8 mouse cellular contexts compared by ENCODE assay signal in genomic region chr3:137623581-137624362, GRCm38 (mm10). TPM values are rescaled to one million over a fixed set of nuclear protein-coding genes. Genes with fewer than 3 reads are reported as not detected.
DNase-seq lines count a peak whose midpoint lies in the region; ATAC-seq and TF ChIP-seq lines count a peak whose summit lies in the region.

No protein-coding gene starts in this region.

- H3K27ac ChIP-seq in embryonic facial prominence, embryonic 13.5 days: peak overlapping the region; percentile 68
- no peak overlapping the region for H3K27ac ChIP-seq in heart, embryonic 12.5 days (ENCODE audit: poor library complexity, severe bottlenecking)
- no peak overlapping the region for H3K27ac ChIP-seq in kidney, embryonic 15.5 days
- no peak overlapping the region for H3K27ac ChIP-seq in lung, postnatal 0 days (ENCODE audit: low read length)

- peak overlapping the region; percentile 86 for H3K9ac ChIP-seq in embryonic facial prominence, embryonic 13.5 days
- peak overlapping the region; percentile 69 for H3K9ac ChIP-seq in heart, embryonic 12.5 days
- peak overlapping the region; percentile 58 for H3K9ac ChIP-seq in kidney, embryonic 15.5 days
- H3K9ac ChIP-seq in lung, postnatal 0 days (replicated peaks; ENCODE audit: low read depth): 0 out of 2 replicates have a peak overlapping the region, but pooled peaks have one; percentile 23

- peaks cover 11% of the 10 kb centered on the region; the same call in 1 of the 2 replicates for H3K36me3 ChIP-seq in E14TG2a.4 (ENCODE audit: insufficient read depth, low read length)
- peaks cover 21% of the 10 kb centered on the region for H3K36me3 ChIP-seq in embryonic facial prominence, embryonic 13.5 days
- H3K36me3 ChIP-seq in heart, embryonic 12.5 days: no peaks in the 10 kb centered on the region
- no peaks in the 10 kb centered on the region for H3K36me3 ChIP-seq in kidney, embryonic 15.5 days
- H3K36me3 ChIP-seq in lung, postnatal 0 days (ENCODE audit: insufficient read depth, low read length): no peaks in the 10 kb centered on the region

- peaks cover 26% of the 10 kb centered on the region for H3K4me1 ChIP-seq in E14TG2a.4 (replicated peaks; ENCODE audit: low read depth, low read length)
- peaks cover 11% of the 10 kb centered on the region for H3K4me1 ChIP-seq in embryonic facial prominence, embryonic 13.5 days
- peaks cover 13% of the 10 kb centered on the region for H3K4me1 ChIP-seq in heart, embryonic 12.5 days (replicated peaks)
- peaks cover 11% of the 10 kb centered on the region for H3K4me1 ChIP-seq in kidney, embryonic 15.5 days
- no peaks in the 10 kb centered on the region for H3K4me1 ChIP-seq in lung, postnatal 0 days (ENCODE audit: insufficient read depth, low read depth, low read length)

- TF ChIP-seq EP300 in lung, postnatal 0 days (IDR thresholded peaks at IDR 0.05): no peak

- H3K4me3 ChIP-seq in E14TG2a.4 (replicated peaks; ENCODE audit: low read length): peak overlapping the region; percentile 86
- H3K4me3 ChIP-seq in embryonic facial prominence, embryonic 13.5 days: peak overlapping the region; percentile 69
- H3K4me3 ChIP-seq in heart, embryonic 12.5 days: peak overlapping the region; percentile 60
- H3K4me3 ChIP-seq in kidney, embryonic 15.5 days (replicated peaks): peak overlapping the region; percentile 63
- H3K4me3 ChIP-seq in lung, postnatal 0 days (ENCODE audit: low read depth, low read length): peak overlapping the region; percentile 59

- H3K9me3 ChIP-seq in E14TG2a.4 (ENCODE audit: low read length): no peaks in the 10 kb centered on the region; the same call in 1 of the 2 replicates
- H3K9me3 ChIP-seq in embryonic facial prominence, embryonic 13.5 days: peaks cover 4% of the 10 kb centered on the region; the same call in 1 of the 2 replicates
- H3K9me3 ChIP-seq in heart, embryonic 12.5 days (replicated peaks): 0 out of 2 replicates have a peak, but pooled peaks cover 5% of the 10 kb centered on the region
- H3K9me3 ChIP-seq in kidney, embryonic 15.5 days (replicated peaks): no peaks in the 10 kb centered on the region
- H3K9me3 ChIP-seq in lung, postnatal 0 days (ENCODE audit: low read length): no peaks in the 10 kb centered on the region

- H3K27me3 ChIP-seq in E14TG2a.4 (ENCODE audit: insufficient read depth, low read length): peaks cover 42% of the 10 kb centered on the region
- H3K27me3 ChIP-seq in embryonic facial prominence, embryonic 13.5 days: peaks cover 12% of the 10 kb centered on the region
- no peaks in the 10 kb centered on the region for H3K27me3 ChIP-seq in heart, embryonic 12.5 days (replicated peaks)
- H3K27me3 ChIP-seq in kidney, embryonic 15.5 days: peaks cover 11% of the 10 kb centered on the region; the same call in 1 of the 2 replicates
- H3K27me3 ChIP-seq in lung, postnatal 0 days (replicated peaks; ENCODE audit: insufficient read depth, low read length): no peaks in the 10 kb centered on the region

- WGBS in embryonic facial prominence, embryonic 13.5 days: under 1% methylated on average over 47 of the region's 47 CpGs
- WGBS in heart, embryonic 12.5 days: under 1% methylated on average over 46 of the region's 47 CpGs
- under 1% methylated on average over 47 of the region's 47 CpGs for WGBS in kidney, embryonic 15.5 days
- under 1% methylated on average over 33 of the region's 47 CpGs for WGBS in lung, postnatal 0 days

- ATAC-seq in embryonic facial prominence, embryonic 13.5 days (ENCODE audit: insufficient number of reproducible peaks, insufficient read depth, low FRiP score, low TSS enrichment, low read depth): peak; percentile 95
- ATAC-seq in heart, embryonic 12.5 days (ENCODE audit: insufficient number of reproducible peaks, low FRiP score): peak; percentile 88
- ATAC-seq in kidney, embryonic 15.5 days (replicated peaks; ENCODE audit: low FRiP score): peak; percentile 100
- ATAC-seq in lung, postnatal 0 days: peak; percentile 94
- ATAC-seq in inflammation-experienced regulatory T-cells, adult 6 months: no peak

- H3K4me2 ChIP-seq in embryonic facial prominence, embryonic 13.5 days: peak overlapping the region; percentile 83
- peak overlapping the region; percentile 98 for H3K4me2 ChIP-seq in heart, embryonic 12.5 days
- peak overlapping the region; percentile 93 for H3K4me2 ChIP-seq in kidney, embryonic 15.5 days
- peak overlapping the region; percentile 88 for H3K4me2 ChIP-seq in lung, postnatal 0 days (replicated peaks; ENCODE audit: low read depth, low read length)

- TF ChIP-seq CTCF in E14TG2a.4 (conservative IDR thresholded peaks at IDR 0.05; ENCODE audit: low read length): no peak
- TF ChIP-seq CTCF in lung, postnatal 0 days (IDR thresholded peaks at IDR 0.05): no peak

- DNase-seq in adrenal gland, adult 18-20 months (ENCODE audit: low spot score in 2 of 2): peak; percentile 34 to 51
- peak; percentile 64 for DNase-seq in lung, postnatal 0 days (ENCODE audit: low spot score)
- peak; percentile 61 for DNase-seq in ovary, postnatal 10 days (ENCODE audit: low spot score)

RNA-seq across cellular contexts. Expression of gene Ddit4l, which starts 2.4 kb away (rescaled TPM):
- 1 to 10 TPM in 1 of 2 experiments, under 1 TPM in 1; 0.70 to 1.1 TPM for total RNA-seq in adrenal gland, adult 18-20 months (2021)
- polyA plus RNA-seq in embryonic facial prominence, embryonic 13.5 days (2015; fragmentation: Nextera tagmentation; extraction: Ambion mirVana): 66.0 and 75.0 TPM in 2 replicates
- polyA plus RNA-seq in heart, embryonic 12.5 days (2016; fragmentation: Nextera tagmentation; extraction: Ambion mirVana): 5.9 and 6.5 TPM in 2 replicates
- polyA plus RNA-seq in kidney, embryonic 15.5 days (2015; fragmentation: Nextera tagmentation; extraction: Ambion mirVana): 11.4 and 13.9 TPM in 2 replicates
- polyA plus RNA-seq in lung, postnatal 0 days (2015; fragmentation: Nextera tagmentation; extraction: Ambion mirVana): 4.5 and 5.3 TPM in 2 replicates
- under 1 TPM in 1 of 3 experiments, not detected in 2; 0.13 TPM for polyA plus RNA-seq in inflammation-experienced regulatory T-cells, adult 6 months (2017; shearing (Covaris generic))

RNA-seq across cellular contexts. Expression of gene Gm21962, which starts 47.6 kb away (rescaled TPM):
- not detected for total RNA-seq in adrenal gland, adult 18-20 months (2021)
- not detected in 2 replicates for polyA plus RNA-seq in embryonic facial prominence, embryonic 13.5 days (2015; fragmentation: Nextera tagmentation; extraction: Ambion mirVana)
- polyA plus RNA-seq in heart, embryonic 12.5 days (2016; fragmentation: Nextera tagmentation; extraction: Ambion mirVana): not detected in 2 replicates
- polyA plus RNA-seq in kidney, embryonic 15.5 days (2015; fragmentation: Nextera tagmentation; extraction: Ambion mirVana): not detected in 2 replicates
- polyA plus RNA-seq in lung, postnatal 0 days (2015; fragmentation: Nextera tagmentation; extraction: Ambion mirVana): not detected in 2 replicates
- not detected for polyA plus RNA-seq in inflammation-experienced regulatory T-cells, adult 6 months (2017; shearing (Covaris generic))

Comparison
In these comparisons a context has a peak if more than half of its experiments do, and no peak if none do; other contexts are left out.
1. H3K9ac ChIP-seq: peak in every context shown above with its lines; median percentile 86 in embryonic facial prominence, embryonic 13.5 days; 69 in heart, embryonic 12.5 days; 58 in kidney, embryonic 15.5 days; 23 in lung, postnatal 0 days.